Mouse (Mus musculus) spleen, adult 2 months (tissue): ENCODE data around the gene Ten1. TPM values are rescaled to one million over a fixed set of nuclear protein-coding genes. Genes with fewer than 3 reads are reported as not detected.

Source experiments
- DNase-seq, 2 experiments: peaks; one replicate each; pipeline versions ENCODE4 v3.0.0 to v3.0.0-alpha.2; 2012 to 2021; ENCODE audit warnings: low spot score in 2 of 2, low read depth in 1 of 2
- H3K27ac ChIP-seq: fragments of 200-500 bp; 2 replicates; pipeline ENCODE4 v1.5.1; 2012; ENCODE audit warnings: low read length, inconsistent platforms; ENCODE audit not compliant: insufficient read depth
- H3K27me3 ChIP-seq: fragments of 200-500 bp; 2 replicates; pipeline ENCODE4 v1.6.1; 2012; ENCODE audit warnings: mild to moderate bottlenecking, moderate library complexity, low read length, inconsistent platforms; ENCODE audit not compliant: control insufficient read depth, insufficient read depth
- H3K36me3 ChIP-seq: fragments of 200-500 bp; 2 replicates; pipeline ENCODE4 v1.6.1; 2012; ENCODE audit warnings: mild to moderate bottlenecking, low read length, inconsistent platforms; ENCODE audit not compliant: control insufficient read depth, insufficient read depth
- H3K4me1 ChIP-seq: fragments of 200-500 bp; 2 replicates; pipeline ENCODE4 v1.6.1; 2011; ENCODE audit warnings: inconsistent platforms; ENCODE audit not compliant: control insufficient read depth, insufficient read depth, insufficient read length
- H3K4me3 ChIP-seq: fragments of 200-500 bp; 2 replicates; pipeline ENCODE4 v1.5.1; 2011; ENCODE audit warnings: mild to moderate bottlenecking, inconsistent platforms; ENCODE audit not compliant: insufficient read depth, insufficient read length; ENCODE audit errors: extremely low read depth
- CTCF ChIP-seq: fragments of 200-500 bp; IDR thresholded peaks from 2 replicates; pipeline ENCODE4 v1.5.1; 2011; ENCODE audit warnings: mild to moderate bottlenecking, inconsistent platforms; ENCODE audit not compliant: insufficient read depth, insufficient read length, insufficient replicate concordance; ENCODE audit errors: extremely low read depth
- POLR2A ChIP-seq: fragments of 200-500 bp; IDR thresholded peaks from 2 replicates; pipeline ENCODE4 v1.6.1; 2011; ENCODE audit warnings: low read depth, low read length, inconsistent platforms
- WGBS: fragments of 180-500 bp; shearing (Covaris S2); methylation state at CpG from one replicate; pipeline ENCODE4 v1.1.7; 2018; 5-methylcytosine and 5-hydroxymethylcytosine counted together
- polyA plus RNA-seq: library from polyadenylated mRNA; depleted of rRNA; stranded (reverse); fragments of >200 nt; gene quantifications from 2 replicates; pipeline ENCODE4 v1.2.3, GENCODE M21; 2012

Gene Ten1
- polyA plus RNA-seq, 1 experiment = 18.3 TPM

- no peaks in the 10 kb centered on the region for H3K36me3 ChIP-seq
- WGBS = 87% methylated on average over 17 of the region's 17 CpGs
- no peaks in the 10 kb centered on the region for H3K4me1 ChIP-seq
- no peaks in the 10 kb centered on the region for H3K27me3 ChIP-seq
- no peak for TF ChIP-seq POLR2A
- TF ChIP-seq CTCF = no peak
- H3K4me3 ChIP-seq = no peak overlapping the region
- no peak overlapping the region for H3K27ac ChIP-seq
- DNase-seq = no peak
These were observed 33.8 kb downstream of the Ten1 start for GRCm38 (mm10) chr11:116232427-116232826.

DNA sequence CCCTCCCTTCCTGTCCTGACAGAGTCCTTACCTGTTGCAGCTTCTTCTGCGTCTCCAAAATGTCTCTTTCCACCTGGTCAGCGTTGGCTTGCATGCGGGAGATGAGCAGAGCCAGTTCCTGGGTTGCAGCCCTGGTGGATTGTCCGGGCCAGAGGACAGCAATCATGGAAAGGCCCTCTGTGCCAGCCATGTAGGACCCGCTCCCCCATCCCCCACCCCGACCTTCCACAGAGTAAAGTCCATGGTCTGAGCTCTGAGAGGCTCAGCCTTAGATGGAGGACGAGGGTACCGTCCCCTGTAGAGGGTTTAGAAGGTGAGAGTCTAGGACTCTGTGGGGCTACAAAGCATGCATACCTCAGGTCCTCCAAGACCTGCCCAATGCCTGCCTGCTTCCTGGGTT, 36.2 kb downstream of the Ten1 start:
- H3K27me3 ChIP-seq = peaks cover 2% of the 10 kb centered on the region; the same call in 1 of the 2 replicates
- DNase-seq = no peak
- TF ChIP-seq POLR2A (no peak), CTCF (no peak)
- no peak overlapping the region for H3K4me3 ChIP-seq
- 93% methylated on average over 8 of the region's 8 CpGs for WGBS
- H3K36me3 ChIP-seq = no peaks in the 10 kb centered on the region
- H3K27ac ChIP-seq = no peak overlapping the region
- H3K4me1 ChIP-seq = no peaks in the 10 kb centered on the region

DNA sequence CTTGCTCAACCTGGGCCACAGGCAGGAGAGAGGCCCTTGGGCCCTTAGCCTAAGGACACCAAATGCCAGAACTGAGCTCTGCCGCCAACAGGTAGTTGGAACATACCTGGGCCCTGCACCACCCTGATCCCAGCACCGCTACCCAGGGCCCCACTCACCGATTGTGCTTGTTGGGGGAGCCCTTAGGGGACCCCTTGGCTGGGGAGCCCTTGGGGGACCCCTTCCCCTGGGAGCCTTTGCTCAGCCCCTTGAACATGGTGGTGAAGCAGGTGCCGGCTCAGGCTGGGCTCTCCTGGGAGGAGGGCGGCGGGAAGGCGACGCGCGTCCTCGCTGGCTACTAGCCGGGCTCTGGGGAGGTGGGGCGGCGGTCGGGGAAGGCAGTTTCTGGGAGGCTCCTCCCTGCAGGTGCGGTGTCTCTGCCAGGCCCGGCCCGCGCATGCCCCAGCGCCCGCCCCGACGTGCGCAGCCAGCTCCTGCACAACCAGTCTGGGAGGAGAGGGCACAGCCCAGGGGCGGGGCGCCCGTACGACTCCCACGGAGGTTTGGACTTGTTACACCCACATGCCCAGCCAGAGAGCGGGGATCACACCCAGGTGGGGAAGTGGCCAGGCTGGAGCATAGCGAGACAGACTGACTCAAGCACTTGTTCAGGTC, 39.2 kb downstream of the Ten1 start, which contains the start of gene Evpl:
Gene Evpl, minus strand, starts transcription at position 336 of the 654 bp plus-strand sequence.
- TF ChIP-seq POLR2A (no peak), CTCF (no peak)
- H3K4me1 ChIP-seq = no peaks in the 10 kb centered on the region
- H3K36me3 ChIP-seq = no peaks in the 10 kb centered on the region
- no peak within 1 kb of the TSS for H3K27ac ChIP-seq
- no peak within 1 kb of the TSS for H3K4me3 ChIP-seq
- H3K27me3 ChIP-seq = peaks cover 2% of the 10 kb centered on the region; the same call in 1 of the 2 replicates
- no peak for DNase-seq
- WGBS = 14% methylated on average over 31 of the region's 31 CpGs

GRCm38 (mm10) chr11:116239797-116240196, 41.1 kb downstream of the Ten1 start:
- DNase-seq = no peak
- Histone ChIP-seq H3K4me1 (no peaks in the 10 kb centered on the region), H3K36me3 (peaks cover 3% of the 10 kb centered on the region; the same call in 1 of the 2 replicates), H3K4me3 (no peak overlapping the region), H3K27me3 (peaks cover 2% of the 10 kb centered on the region; the same call in 1 of the 2 replicates), H3K27ac (no peak overlapping the region)
- TF ChIP-seq CTCF (no peak), POLR2A (no peak)
- 86% methylated on average over 7 of the region's 7 CpGs for WGBS

DNA sequence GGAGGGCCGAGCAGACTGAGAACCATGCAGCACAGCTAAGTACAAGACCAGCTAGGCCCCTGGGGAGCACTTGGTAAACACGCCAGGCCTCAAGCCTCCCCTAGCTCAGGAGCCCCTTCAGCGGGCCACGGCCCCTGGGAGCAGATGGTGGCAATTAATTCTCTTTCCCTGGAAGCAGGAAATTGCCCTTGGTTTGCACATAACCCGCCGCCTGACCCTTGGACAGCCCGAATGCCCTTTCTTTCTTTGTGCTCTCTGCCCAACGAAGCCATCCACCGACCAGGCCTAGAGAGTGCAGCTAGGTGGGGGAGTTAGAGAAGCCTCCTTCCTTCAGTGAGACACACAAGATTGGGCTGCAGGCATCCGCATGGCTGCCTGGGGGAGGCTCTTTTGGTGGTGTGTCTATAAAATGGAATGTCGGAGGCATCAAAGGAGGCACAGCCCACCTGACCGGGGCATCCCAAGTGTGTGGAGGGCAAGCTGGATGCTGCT, 43.1 kb downstream of the Ten1 start:
- Histone ChIP-seq H3K27ac (no peak overlapping the region), H3K4me3 (no peak overlapping the region), H3K27me3 (peaks cover 2% of the 10 kb centered on the region; the same call in 1 of the 2 replicates), H3K36me3 (peaks cover 21% of the 10 kb centered on the region), H3K4me1 (no peaks in the 10 kb centered on the region)
- 76% methylated on average over 12 of the region's 12 CpGs for WGBS
- TF ChIP-seq POLR2A (no peak), CTCF (no peak)
- DNase-seq = no peak

DNA sequence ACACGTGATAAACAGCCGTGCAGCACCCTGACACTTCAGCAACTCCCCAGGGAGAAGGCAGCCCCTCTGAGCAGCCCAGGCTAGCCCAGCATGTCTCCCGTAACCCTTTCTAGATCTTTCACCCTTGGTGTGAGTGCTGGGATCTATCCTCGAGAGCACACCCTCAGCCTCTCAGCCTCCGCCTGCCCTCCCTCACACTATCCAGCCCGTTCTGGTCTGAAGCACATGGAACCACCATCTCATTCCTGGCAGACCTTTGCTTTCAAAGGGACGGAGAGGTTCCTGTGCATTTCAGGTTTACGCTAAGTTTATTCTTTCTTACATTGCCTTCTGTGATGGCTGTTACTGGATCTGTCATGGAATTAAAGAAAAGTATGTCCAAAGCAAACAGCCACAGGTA, 45.9 kb downstream of the Ten1 start:
- no peak overlapping the region for H3K27ac ChIP-seq

DNA sequence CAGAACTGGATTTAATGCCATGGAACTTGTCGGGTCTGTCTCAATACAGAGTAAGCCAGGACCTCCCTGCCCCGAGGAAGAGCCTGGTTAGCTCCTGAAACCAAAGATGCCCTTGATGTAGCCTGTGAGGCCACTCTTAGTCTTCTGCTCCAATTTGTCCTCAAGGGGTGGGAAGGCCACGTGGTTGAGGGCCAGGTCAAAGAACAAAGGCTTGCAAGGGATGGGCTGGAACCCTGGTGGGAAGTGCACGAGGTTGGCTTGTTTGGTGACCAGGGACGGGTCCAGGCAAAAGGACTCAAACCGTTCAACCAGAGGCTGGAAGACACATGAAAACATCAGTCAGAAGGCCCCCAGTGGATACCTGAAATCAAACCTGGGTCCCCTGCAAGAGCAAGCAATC, 47.0 kb downstream of the Ten1 start:
- H3K4me3 ChIP-seq = no peak overlapping the region
- TF ChIP-seq POLR2A = no peak
- TF ChIP-seq CTCF = no peak
- H3K4me1 ChIP-seq = no peaks in the 10 kb centered on the region
- H3K27ac ChIP-seq = no peak overlapping the region
- H3K36me3 ChIP-seq = peaks cover 54% of the 10 kb centered on the region
- 91% methylated on average over 6 of the region's 6 CpGs for WGBS
- no peak for DNase-seq
- H3K27me3 ChIP-seq = no peaks in the 10 kb centered on the region

More for the DNA sequence above, 45.9 kb downstream of the Ten1 start:
- no peaks in the 10 kb centered on the region for H3K27me3 ChIP-seq
- H3K4me3 ChIP-seq = no peak overlapping the region
- 91% methylated on average over 8 of the region's 8 CpGs for WGBS
- no peaks in the 10 kb centered on the region for H3K4me1 ChIP-seq
- peaks cover 44% of the 10 kb centered on the region for H3K36me3 ChIP-seq
- no peak for DNase-seq
- TF ChIP-seq POLR2A (no peak), CTCF (no peak)
